Mouse (Mus musculus) bone marrow macrophage, adult 2 months (primary cell): Measurements from ENCODE around the gene Brd7.

Source experiments
- CTCF ChIP-seq: IDR thresholded peaks from 2 replicates; pipeline ENCODE4 v1.5.1; 2012; ENCODE audit warnings: low read depth, mild to moderate bottlenecking, low read length, moderate library complexity
- POLR2A ChIP-seq: IDR thresholded peaks from 2 replicates; pipeline ENCODE4 v1.6.1; 2012; ENCODE audit warnings: mild to moderate bottlenecking, low read depth, low read length, borderline replicate concordance

GRCm38 (mm10) chr8:88290326-88291304, 71.4 kb downstream of the Brd7 start:
- TF ChIP-seq POLR2A (no peak), CTCF (no peak)
